ENCODE assay signal across 24 mouse cellular contexts in the genomic region with DNA sequence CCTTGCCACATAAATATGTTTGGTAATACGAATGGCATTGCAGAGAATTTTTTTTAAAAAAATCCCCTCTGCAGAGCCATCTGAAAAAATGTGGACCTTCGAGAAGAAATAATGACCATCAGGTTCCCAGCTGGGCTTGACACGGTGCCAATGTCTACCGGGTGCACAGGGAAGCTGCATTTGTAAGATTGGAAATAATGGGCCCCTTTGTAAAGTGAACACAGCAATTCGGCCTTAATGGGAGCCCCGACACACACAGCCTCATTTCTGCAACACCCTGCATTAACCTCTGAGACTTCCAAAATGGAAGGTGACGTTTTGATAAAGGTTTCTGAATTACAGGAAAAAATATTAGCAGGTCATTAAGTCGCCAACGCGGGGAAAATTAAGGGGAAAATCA.
A peak's percentile ranks its signal among the peaks of the same experiment; 100 is the strongest.
DNase-seq lines count a peak whose midpoint lies in the region; ATAC-seq and TF ChIP-seq lines count a peak whose summit lies in the region.
"Had no signal": no experiment of that assay in that cellular context is flagged by ENCODE, and none has a peak within 500 bp of the region (broad histone marks: within the 10 kb centered on the region; RNA-seq: fewer than 3 reads in every experiment).

No protein-coding gene starts in this region.

- H3K27me3 ChIP-seq in forebrain, embryonic 12.5 days, result no peaks in the 10 kb centered on the region
- H3K27me3 ChIP-seq in forebrain, embryonic 10.5 days (ENCODE audit: poor library complexity, severe bottlenecking), result no peaks in the 10 kb centered on the region
- no peaks in the 10 kb centered on the region for H3K27me3 ChIP-seq in forebrain, postnatal 0 days (ENCODE audit: insufficient read depth, low read length)
- H3K27me3 ChIP-seq: embryonic facial prominence, embryonic 13.5 days; limb, embryonic 15.5 days; Patski had no signal

- no peak for DNase-seq in forebrain, embryonic 10.5 days (ENCODE audit: extremely low spot score, low spot score)
- DNase-seq in retina, postnatal 1 day, result peak; percentile 67
- DNase-seq in retina, embryonic 14.5 days (ENCODE audit: low spot score), result no peak
- peak; percentile 21 for DNase-seq in forebrain, postnatal 0 days
- DNase-seq in mesoderm, embryonic 11.5 days (ENCODE audit: low read depth, low spot score), result peak; percentile 33
- no peak for DNase-seq in gastrocnemius, adult 8-10 months (ENCODE audit: low spot score in 2 of 2)
- DNase-seq in lung, postnatal 36 days, result no peak
- DNase-seq: adrenal gland, postnatal 36 days; cerebellum, adult 11 months; gastrocnemius, postnatal 14 days; heart, adult 11 months; kidney, adult 2 months; lung, embryonic 14.5 days; lung, postnatal 4 days; thymus, adult 2 months; thymus, postnatal 4 days had no signal

- TF ChIP-seq CTCF in forebrain, postnatal 0 days (IDR thresholded peaks at IDR 0.05; ENCODE audit: low read depth), result no peak

- ATAC-seq in forebrain, embryonic 12.5 days (ENCODE audit: low FRiP score), result peak; percentile 48; the same call in 1 of the 2 replicates
- ATAC-seq in forebrain, postnatal 0 days, result no peak; the same call in 1 of the 2 replicates
- ATAC-seq: Patski had no signal

- no peaks in the 10 kb centered on the region for H3K36me3 ChIP-seq in forebrain, embryonic 12.5 days (replicated peaks)
- no peaks in the 10 kb centered on the region for H3K36me3 ChIP-seq in forebrain, embryonic 10.5 days (replicated peaks)
- no peaks in the 10 kb centered on the region for H3K36me3 ChIP-seq in forebrain, postnatal 0 days (ENCODE audit: insufficient read depth)
- H3K36me3 ChIP-seq: embryonic facial prominence, embryonic 13.5 days; limb, embryonic 15.5 days had no signal

- H3K9ac ChIP-seq in forebrain, embryonic 12.5 days, result no peak overlapping the region
- H3K9ac ChIP-seq in forebrain, postnatal 0 days, result no peak overlapping the region
- H3K9ac ChIP-seq: limb, embryonic 15.5 days; liver, embryonic 14.5 days; lung, embryonic 14.5 days had no signal

- peaks cover 13% of the 10 kb centered on the region; the same call in 1 of the 2 replicates for H3K4me1 ChIP-seq in forebrain, embryonic 12.5 days
- peaks cover 18% of the 10 kb centered on the region for H3K4me1 ChIP-seq in forebrain, embryonic 10.5 days
- H3K4me1 ChIP-seq in forebrain, postnatal 0 days (ENCODE audit: insufficient read depth), result no peaks in the 10 kb centered on the region

- 36% methylated on average over 10 of the region's 10 CpGs for WGBS in forebrain, embryonic 12.5 days
- 80% methylated on average over 10 of the region's 10 CpGs for WGBS in forebrain, embryonic 10.5 days
- WGBS in forebrain, postnatal 0 days, result 15% methylated on average over 10 of the region's 10 CpGs

- H3K4me2 ChIP-seq in forebrain, embryonic 12.5 days, result no peak overlapping the region
- no peak overlapping the region for H3K4me2 ChIP-seq in forebrain, postnatal 0 days (ENCODE audit: low read depth)
- H3K4me2 ChIP-seq: heart, embryonic 11.5 days; limb, embryonic 15.5 days; lung, embryonic 14.5 days had no signal

- no peak overlapping the region for H3K27ac ChIP-seq in forebrain, embryonic 12.5 days
- H3K27ac ChIP-seq in forebrain, embryonic 10.5 days, result no peak overlapping the region
- H3K27ac ChIP-seq in forebrain, postnatal 0 days (ENCODE audit: low read depth, low read length), result no peak overlapping the region
- H3K27ac ChIP-seq: embryonic facial prominence, embryonic 13.5 days; kidney, postnatal 0 days; liver, embryonic 14.5 days had no signal

- no peak overlapping the region for H3K4me3 ChIP-seq in forebrain, embryonic 12.5 days (replicated peaks)
- H3K4me3 ChIP-seq in forebrain, embryonic 10.5 days, result no peak overlapping the region
- H3K4me3 ChIP-seq in forebrain, postnatal 0 days (ENCODE audit: low read depth, low read length), result no peak overlapping the region
- H3K4me3 ChIP-seq: embryonic facial prominence, embryonic 13.5 days; erythroblast, embryonic 14.5 days; limb, embryonic 15.5 days had no signal

- H3K9me3 ChIP-seq in forebrain, embryonic 12.5 days, result no peaks in the 10 kb centered on the region
- no peaks in the 10 kb centered on the region for H3K9me3 ChIP-seq in forebrain, embryonic 10.5 days
- H3K9me3 ChIP-seq in forebrain, postnatal 0 days (ENCODE audit: low read length), result no peaks in the 10 kb centered on the region
- H3K9me3 ChIP-seq: embryonic facial prominence, embryonic 13.5 days; limb, embryonic 15.5 days had no signal

Comparison
In these comparisons a context has a peak if more than half of its experiments do, and no peak if none do; other contexts are left out.
1. DNase-seq: peak in retina, postnatal 1 day (single experiment), forebrain, postnatal 0 days (single experiment) and mesoderm, embryonic 11.5 days (single experiment); none in forebrain, embryonic 10.5 days (single experiment), retina, embryonic 14.5 days (single experiment), gastrocnemius, adult 8-10 months (0 of 2) and lung, postnatal 36 days (single experiment).